8 mouse cellular contexts compared by ENCODE assay signal in genomic region chr2:61058545-61059235, GRCm38 (mm10).
DNase-seq lines count a peak whose midpoint lies in the region; ATAC-seq and TF ChIP-seq lines count a peak whose summit lies in the region.

No protein-coding gene starts in this region.

- H3K36me3 ChIP-seq in midbrain, embryonic 15.5 days (replicated peaks), result no peaks in the 10 kb centered on the region
- H3K36me3 ChIP-seq in midbrain, embryonic 10.5 days, result no peaks in the 10 kb centered on the region
- H3K36me3 ChIP-seq in liver, embryonic 11.5 days (ENCODE audit: control insufficient read depth, insufficient read depth, low read length), result no peaks in the 10 kb centered on the region

- intact Hi-C loops in gastrocnemius, adult 2 months (cut with DNase I), result no loop called here

- H3K9ac ChIP-seq in midbrain, embryonic 15.5 days, result no peak overlapping the region
- no peak overlapping the region for H3K9ac ChIP-seq in liver, embryonic 11.5 days (ENCODE audit: low read depth, low read length)

- ATAC-seq in midbrain, embryonic 15.5 days (replicated peaks), result no peak
- no peak for ATAC-seq in liver, embryonic 11.5 days (replicated peaks; ENCODE audit: low FRiP score)

- no peak for TF ChIP-seq CTCF in gastrocnemius, adult 2 months (IDR thresholded peaks at IDR 0.05)

- H3K27me3 ChIP-seq in midbrain, embryonic 15.5 days (replicated peaks), result no peaks in the 10 kb centered on the region
- H3K27me3 ChIP-seq in midbrain, embryonic 10.5 days (ENCODE audit: low read depth, poor library complexity, severe bottlenecking), result no peaks in the 10 kb centered on the region
- no peaks in the 10 kb centered on the region for H3K27me3 ChIP-seq in liver, embryonic 11.5 days (replicated peaks; ENCODE audit: control insufficient read depth, insufficient read depth, low read length)

- peak overlapping the region; percentile 58 for H3K27ac ChIP-seq in gastrocnemius, adult 2 months
- peak overlapping the region; percentile 45 for H3K27ac ChIP-seq in midbrain, embryonic 15.5 days
- no peak overlapping the region for H3K27ac ChIP-seq in midbrain, embryonic 10.5 days (replicated peaks)
- no peak overlapping the region for H3K27ac ChIP-seq in liver, embryonic 11.5 days (ENCODE audit: low read depth, low read length)

- H3K4me1 ChIP-seq in midbrain, embryonic 15.5 days, result peaks cover 15% of the 10 kb centered on the region
- peaks cover 14% of the 10 kb centered on the region for H3K4me1 ChIP-seq in midbrain, embryonic 10.5 days
- no peaks in the 10 kb centered on the region for H3K4me1 ChIP-seq in liver, embryonic 11.5 days (replicated peaks; ENCODE audit: control insufficient read depth, insufficient read depth, low read length)

- H3K4me2 ChIP-seq in midbrain, embryonic 15.5 days, result no peak overlapping the region
- H3K4me2 ChIP-seq in liver, embryonic 11.5 days, result no peak overlapping the region

- no peaks in the 10 kb centered on the region for H3K9me3 ChIP-seq in midbrain, embryonic 15.5 days
- no peaks in the 10 kb centered on the region for H3K9me3 ChIP-seq in midbrain, embryonic 10.5 days (replicated peaks)
- H3K9me3 ChIP-seq in liver, embryonic 11.5 days (ENCODE audit: control insufficient read depth, low read length), result no peaks in the 10 kb centered on the region

- DNase-seq in gastrocnemius, adult 2 months, result peak; percentile 21
- no peak for DNase-seq in gastrocnemius, postnatal 25 days
- DNase-seq in midbrain, embryonic 10.5 days (ENCODE audit: low spot score), result no peak
- peak; percentile 16 for DNase-seq in kidney, adult 11 months
- peak; percentile 27 for DNase-seq in telencephalon, adult 2 months (ENCODE audit: low read depth, low spot score)
- no peak for DNase-seq in urinary bladder, postnatal 36 days (ENCODE audit: low spot score in 2 of 2)
- DNase-seq in liver, embryonic 11.5 days (ENCODE audit: low spot score), result no peak

- no peak overlapping the region for H3K4me3 ChIP-seq in gastrocnemius, adult 2 months
- no peak overlapping the region for H3K4me3 ChIP-seq in midbrain, embryonic 15.5 days
- no peak overlapping the region for H3K4me3 ChIP-seq in midbrain, embryonic 10.5 days
- no peak overlapping the region for H3K4me3 ChIP-seq in liver, embryonic 11.5 days (ENCODE audit: low read depth, low read length)

- WGBS in midbrain, embryonic 15.5 days, result 19% methylated on average over 6 of the region's 6 CpGs
- WGBS in midbrain, embryonic 10.5 days, result 31% methylated on average over 6 of the region's 6 CpGs
- WGBS in liver, embryonic 11.5 days, result 53% methylated on average over 6 of the region's 6 CpGs

Comparison
In these comparisons a context has a peak if more than half of its experiments do, and no peak if none do; other contexts are left out.
1. DNase-seq: peak in gastrocnemius, adult 2 months (single experiment), kidney, adult 11 months (single experiment) and telencephalon, adult 2 months (single experiment); none in gastrocnemius, postnatal 25 days (single experiment), midbrain, embryonic 10.5 days (single experiment), urinary bladder, postnatal 36 days (0 of 2) and liver, embryonic 11.5 days (single experiment).
2. H3K27ac ChIP-seq: peak in gastrocnemius, adult 2 months (single experiment) and midbrain, embryonic 15.5 days (single experiment); none in midbrain, embryonic 10.5 days (single experiment) and liver, embryonic 11.5 days (single experiment).